Mouse (Mus musculus): Measurements from ENCODE around the gene Itpr2.

GRCm38 (mm10) chr6:146222403-146223063 is 279.5 kb downstream of the Itpr2 start:
- TF ChIP-seq CTCF (conservative IDR thresholded peaks at IDR 0.05; ENCODE audit: insufficient read depth, insufficient read length, low read depth, low read length) (no peak), POLR2A (IDR thresholded peaks at IDR 0.05; ENCODE audit: low read depth, low read length) (no peak)

Measured in kidney, adult 2 months (tissue).